Mouse (Mus musculus) lung, postnatal 14 days (tissue): ENCODE data around the gene Gbp6.
"Not testable (repeated sequence)": the region's sequence is repeated elsewhere in the genome, so short reads cannot be mapped to it uniquely, and the experiment has no call there.

ENCODE experiments used
- DNase-seq: peaks from one replicate; pipeline ENCODE4 v3.0.0; 2021

The Gbp6 gene

GRCm38 (mm10) chr5:105293226-105294165, at the start of gene Gbp6, which contains the start of gene Gm43302:
Gene Gbp6, minus strand, starts transcription at chr5:105293698.
Gene Gm43302, minus strand, starts transcription at chr5:105293695.
- DNase-seq: peak; percentile 40

- no peak for DNase-seq
These were observed 47.8 kb upstream of the Gbp6 start for GRCm38 (mm10) chr5:105341281-105341680.

DNA sequence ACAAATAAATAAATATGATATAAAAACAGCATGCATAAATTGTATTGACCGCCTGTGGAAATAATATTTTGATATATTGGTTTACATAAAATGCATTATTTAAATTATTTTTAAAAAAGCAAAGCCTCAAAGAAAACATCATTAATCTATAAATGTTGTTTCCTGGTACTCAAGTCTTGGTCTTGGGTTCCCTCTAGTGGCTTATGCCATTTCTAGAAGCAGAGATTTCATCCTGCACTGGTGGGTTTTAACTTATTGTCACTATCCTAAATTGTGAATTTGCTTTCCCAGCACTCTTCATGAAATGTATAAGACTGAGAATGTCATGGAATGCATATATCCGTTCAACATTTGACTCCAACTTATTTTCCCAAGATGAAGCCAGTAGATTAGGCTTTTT, 29.0 kb upstream of the Gbp6 start:
- peak; percentile 15 for DNase-seq

DNA sequence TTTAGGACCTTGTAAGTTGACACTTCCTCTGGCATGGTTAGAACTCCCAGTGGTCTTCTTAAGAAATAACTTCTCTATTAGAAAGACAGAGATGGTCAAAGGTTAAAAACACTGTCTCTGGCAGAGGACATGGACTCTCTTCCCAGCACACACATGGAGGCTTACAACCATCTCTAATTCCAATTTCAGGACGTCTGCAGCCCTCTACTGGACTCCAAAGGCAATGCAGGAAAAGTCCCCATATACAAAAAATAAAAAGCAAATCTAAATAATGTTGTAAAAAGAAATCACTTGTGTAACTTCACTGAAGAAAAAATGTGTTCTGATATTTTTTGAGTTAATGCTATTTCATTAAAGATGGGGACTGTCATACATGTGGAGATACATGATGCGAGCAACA, 17.4 kb upstream of the Gbp6 start:
- DNase-seq: no peak

DNA sequence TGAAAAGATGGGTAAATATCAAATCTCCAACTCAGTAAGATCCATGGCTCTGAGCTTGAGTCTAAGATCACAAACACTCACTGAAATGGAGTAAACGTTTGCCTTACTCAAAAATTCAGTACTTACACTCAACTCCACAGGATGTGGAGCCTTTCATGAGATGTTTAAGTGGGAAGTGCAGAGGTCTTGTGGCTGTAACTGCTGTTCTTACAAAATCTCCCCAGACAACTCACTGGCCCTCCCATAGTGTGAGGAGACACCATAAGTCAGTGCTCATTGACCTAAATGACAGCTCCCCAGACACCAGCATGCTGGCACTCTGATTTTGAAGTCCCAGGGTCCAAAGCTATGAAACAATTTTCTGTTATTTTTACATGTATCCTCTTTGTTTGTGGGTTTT, 15.7 kb upstream of the Gbp6 start:
- not testable (repeated sequence) for DNase-seq

- DNase-seq: not testable (repeated sequence)
These were observed 13.4 kb upstream of the Gbp6 start for GRCm38 (mm10) chr5:105306946-105307345.

DNA sequence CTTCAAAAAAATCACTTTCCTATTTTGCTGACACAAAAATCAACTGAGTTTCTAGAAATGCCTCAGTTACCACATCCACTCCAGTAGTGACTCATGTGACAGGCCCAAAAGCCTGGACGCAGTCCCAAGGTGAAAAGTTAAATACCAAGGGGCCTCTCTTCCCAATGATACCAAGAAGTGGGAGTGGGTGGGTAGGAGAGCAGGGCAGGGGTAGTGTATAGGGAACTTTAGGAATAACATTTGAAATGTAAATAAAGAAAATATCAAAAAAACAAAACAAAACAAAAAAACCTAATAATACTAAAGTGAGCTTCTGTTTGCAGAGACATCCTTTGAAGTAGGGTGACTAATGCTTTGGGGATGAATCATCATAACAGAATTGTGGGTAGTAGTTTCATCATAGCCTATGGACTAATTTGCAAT, 12.7 kb upstream of the Gbp6 start:
- DNase-seq: no peak

DNA sequence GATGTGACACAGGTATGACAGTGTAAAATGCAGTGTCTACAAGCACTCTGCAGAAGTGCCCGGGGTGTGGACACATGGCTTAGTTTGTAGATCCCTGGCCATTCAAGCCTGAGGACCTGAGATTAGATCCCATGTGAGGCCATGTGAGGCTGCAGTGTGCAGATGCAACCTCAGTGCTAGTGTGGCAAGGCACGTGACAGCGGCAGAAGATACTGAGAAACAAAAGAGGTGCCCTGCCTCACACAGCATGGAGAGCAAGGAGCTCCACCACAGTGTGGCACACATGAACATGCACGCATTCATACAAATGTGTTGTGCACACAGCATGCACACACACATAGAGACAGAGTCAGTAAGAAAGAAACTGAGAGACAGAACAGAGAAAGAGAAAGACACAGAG, 12.2 kb upstream of the Gbp6 start:
- not testable (repeated sequence) for DNase-seq

- no peak for DNase-seq
These were observed 8.5 kb upstream of the Gbp6 start for GRCm38 (mm10) chr5:105301963-105302362.

GRCm38 (mm10) chr5:105301531-105301930, 8.0 kb upstream of the Gbp6 start:
- no peak for DNase-seq

DNA sequence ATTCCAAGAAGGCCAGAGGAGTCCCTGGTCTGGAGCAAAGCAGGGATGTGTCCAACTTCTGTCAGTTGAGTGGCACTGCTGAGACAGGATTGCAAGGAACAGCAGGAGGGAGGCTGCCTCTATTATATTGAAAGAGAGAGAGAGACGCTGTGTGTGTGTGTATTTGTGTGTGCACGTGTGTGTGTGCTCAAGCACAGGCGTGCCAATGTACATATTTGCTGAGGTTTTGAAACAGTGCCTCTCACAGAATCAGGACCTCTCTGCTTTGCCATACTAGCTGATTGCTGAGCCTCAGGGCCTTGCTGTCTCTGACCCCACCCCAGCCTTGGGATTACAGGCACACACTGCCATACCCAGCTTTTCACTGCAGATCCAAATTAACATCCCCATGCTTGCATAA, 2.2 kb upstream of the Gbp6 start:
- DNase-seq: no peak

DNA sequence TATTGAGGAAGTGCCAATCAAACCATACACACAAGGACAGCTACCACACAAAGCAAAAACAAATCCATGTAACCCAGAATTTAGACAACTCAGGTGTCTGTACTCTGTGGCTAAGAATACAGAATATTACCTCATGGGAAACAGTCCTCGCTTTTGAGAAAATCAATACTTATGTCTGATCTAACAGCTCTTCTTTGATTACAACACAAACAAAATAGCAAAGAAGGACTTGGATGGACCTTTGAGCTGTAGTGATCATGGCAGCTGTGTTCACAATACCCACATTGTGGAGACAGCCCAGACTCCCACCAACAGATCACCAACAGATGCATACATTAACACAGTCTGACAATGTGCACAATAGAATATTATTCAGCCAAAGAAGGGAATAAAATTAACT, 1.0 kb downstream of the Gbp6 start:
- no peak for DNase-seq

DNA sequence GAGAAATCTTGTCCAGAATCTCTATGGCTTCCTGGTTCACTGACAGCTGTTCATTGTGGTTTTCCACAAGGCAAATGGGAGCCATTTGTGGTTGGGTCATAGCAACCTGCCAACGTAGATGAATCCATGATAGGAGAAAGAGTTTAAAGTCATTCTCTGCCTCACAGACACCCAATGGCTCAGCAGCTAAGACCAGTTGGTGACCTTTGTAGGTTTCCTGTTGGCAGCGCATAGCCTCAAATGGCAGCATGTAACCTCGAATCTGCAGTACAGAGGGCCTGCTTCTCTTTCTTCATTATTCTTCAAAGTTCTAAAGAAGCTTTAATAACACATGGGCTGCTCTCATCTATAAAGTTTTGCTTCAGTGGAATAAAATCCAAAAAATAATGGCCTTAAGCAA, 2.6 kb downstream of the Gbp6 start:
- not testable (repeated sequence) for DNase-seq

DNA sequence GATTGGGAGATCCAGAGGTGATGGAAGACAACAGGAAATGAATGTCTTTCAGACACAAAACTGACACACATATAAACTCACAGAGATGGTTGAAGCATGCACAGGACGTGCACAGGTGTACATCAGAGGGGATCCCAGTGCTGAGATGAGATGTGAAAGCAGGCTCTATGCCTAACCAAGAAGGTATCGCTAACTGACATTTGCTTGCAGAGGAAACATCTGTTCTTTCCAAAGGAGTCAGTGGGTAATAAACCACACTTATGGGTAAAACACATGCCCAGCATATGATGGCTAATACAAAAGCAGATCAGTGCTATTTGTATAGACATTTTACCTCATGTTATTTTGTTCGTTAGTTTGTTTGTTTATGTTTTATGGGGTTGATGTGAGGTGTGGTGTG, 32.8 kb downstream of the Gbp6 start:
- DNase-seq: not testable (repeated sequence)

GRCm38 (mm10) chr5:105252491-105252890, 41.0 kb downstream of the Gbp6 start:
- no peak for DNase-seq

DNA sequence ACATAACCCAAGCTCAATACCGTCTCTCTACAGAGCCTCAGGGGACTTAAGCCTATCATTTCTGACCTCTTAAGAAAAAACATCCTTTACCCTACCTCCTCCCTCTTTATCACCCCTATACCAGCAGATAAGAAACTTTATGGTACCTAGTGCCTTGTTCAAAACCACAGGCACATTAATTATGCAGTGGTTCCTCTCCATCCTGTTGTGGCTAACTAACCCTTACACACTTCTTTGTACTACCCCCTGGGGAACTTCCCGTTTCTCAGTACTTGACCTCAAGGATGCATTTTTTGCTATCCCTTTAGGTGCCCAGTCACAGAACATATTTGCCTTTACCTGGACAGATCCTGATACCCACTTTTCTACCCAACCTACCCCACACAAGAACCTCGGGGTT, 48.8 kb downstream of the Gbp6 start:
- not testable (repeated sequence) for DNase-seq

GRCm38 (mm10) chr5:105240982-105241381, 52.5 kb downstream of the Gbp6 start:
- DNase-seq: not testable (repeated sequence)

DNA sequence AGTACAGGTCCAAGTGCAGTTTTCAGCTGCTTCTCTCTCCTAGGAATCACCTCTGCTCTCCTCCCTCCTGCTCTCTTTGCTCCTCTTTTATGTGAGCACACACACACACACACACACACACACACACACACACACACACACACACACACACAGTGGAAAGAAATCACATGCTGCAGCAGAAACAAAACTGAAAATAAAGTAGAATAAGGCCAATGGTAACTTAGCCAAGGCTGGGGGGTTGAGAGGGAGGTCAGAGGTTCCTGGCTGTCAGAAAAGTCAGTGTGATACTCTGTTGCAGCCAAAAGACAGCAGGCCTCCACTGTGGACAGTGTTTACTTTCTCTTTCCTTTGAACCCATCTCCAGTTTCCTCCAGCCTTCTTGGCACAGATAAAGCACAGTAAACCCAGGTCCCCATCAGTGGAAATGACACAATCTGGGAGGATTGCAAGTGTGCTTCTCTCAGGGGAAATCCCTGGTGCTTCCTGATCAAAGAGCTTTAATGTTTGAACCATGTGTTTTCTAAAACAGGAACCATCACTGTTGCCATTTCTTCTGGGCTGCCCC, 53.9 kb downstream of the Gbp6 start, which contains the start of gene Gbp10:
TSS of gene Gbp10 (minus strand) at position 51 of the 565 bp plus-strand sequence.
- peak; percentile 10 for DNase-seq

GRCm38 (mm10) chr5:105238402-105238801, 55.1 kb downstream of the Gbp6 start:
- DNase-seq: not testable (repeated sequence)

GRCm38 (mm10) chr5:105236040-105236439, 57.5 kb downstream of the Gbp6 start:
- DNase-seq: not testable (repeated sequence)
